Mouse (Mus musculus) embryonic facial prominence, embryonic 12.5 days (tissue): ENCODE data around the gene Aqp9. TPM values are rescaled to one million over a fixed set of nuclear protein-coding genes. Genes with fewer than 3 reads are reported as not detected.

Experiments used
- polyA plus RNA-seq: library from polyadenylated mRNA; unstranded; fragments of >200 nt; fragmentation: Nextera tagmentation; extraction: Ambion mirVana; gene quantifications from 2 replicates; pipeline ENCODE4 v1.2.1, GENCODE M21; 2016

The Aqp9 gene
- polyA plus RNA-seq, 1 experiment from 2014 or later: not detected

Other genes starting within 250 kb of the Aqp9 start
- gene Lipc, start 216.5 kb downstream of the Aqp9 start, polyA plus RNA-seq: not detected in 2 replicates
- gene Aldh1a2, start 47.1 kb upstream of the Aqp9 start, polyA plus RNA-seq: 92.7 and 99.7 TPM in 2 replicates